Mouse (Mus musculus): Measurements from ENCODE around the gene Il2rb.

Gene Il2rb

GRCm38 (mm10) chr15:78480991-78481390 is 14.1 kb downstream of the Il2rb start:
- DNase-seq, result no peak

GRCm38 (mm10) chr15:78480111-78480510 is 15.0 kb downstream of the Il2rb start:
- no peak for DNase-seq

GRCm38 (mm10) chr15:78479470-78479869 is 15.6 kb downstream of the Il2rb start:
- no peak for DNase-seq

GRCm38 (mm10) chr15:78478073-78478472 is 17.0 kb downstream of the Il2rb start:
- DNase-seq, result no peak

- DNase-seq, result no peak
These were observed 18.2 kb downstream of the Il2rb start for GRCm38 (mm10) chr15:78476878-78477277.

GRCm38 (mm10) chr15:78475604-78476031 is 19.5 kb downstream of the Il2rb start:
- DNase-seq, result no peak

- DNase-seq, result no peak
These were observed 21.6 kb downstream of the Il2rb start for GRCm38 (mm10) chr15:78473442-78473841.

- no peak for DNase-seq
These were observed 23.2 kb downstream of the Il2rb start for GRCm38 (mm10) chr15:78471902-78472301.

- no peak for DNase-seq
These were observed 24.4 kb downstream of the Il2rb start for GRCm38 (mm10) chr15:78470495-78471276.

- no peak for DNase-seq
These were observed 26.6 kb downstream of the Il2rb start, which contains the start of gene Tmprss6 for GRCm38 (mm10) chr15:78468379-78468937. Gene Tmprss6 (minus strand): TSS chr15:78468634.

- DNase-seq, result no peak
These were observed 27.5 kb downstream of the Il2rb start for GRCm38 (mm10) chr15:78467570-78467969.

- no peak for DNase-seq
These were observed 28.3 kb downstream of the Il2rb start for GRCm38 (mm10) chr15:78466809-78467208.

GRCm38 (mm10) chr15:78462981-78463380 is 32.1 kb downstream of the Il2rb start:
- no peak for DNase-seq

- DNase-seq, result no peak
These were observed 37.9 kb downstream of the Il2rb start for GRCm38 (mm10) chr15:78457193-78457592.

GRCm38 (mm10) chr15:78456051-78456450 is 39.0 kb downstream of the Il2rb start:
- DNase-seq, result no peak

- DNase-seq, result no peak
These were observed 39.9 kb downstream of the Il2rb start for GRCm38 (mm10) chr15:78455168-78455567.

- DNase-seq, result no peak
These were observed 42.1 kb downstream of the Il2rb start for GRCm38 (mm10) chr15:78452929-78453328.

GRCm38 (mm10) chr15:78451201-78451600 is 43.9 kb downstream of the Il2rb start:
- no peak for DNase-seq

- DNase-seq, result no peak
These were observed 44.7 kb downstream of the Il2rb start for GRCm38 (mm10) chr15:78450419-78450768.

- DNase-seq, result no peak
These were observed 45.2 kb downstream of the Il2rb start for GRCm38 (mm10) chr15:78449694-78450418.

- no peak for DNase-seq
These were observed 45.9 kb downstream of the Il2rb start for GRCm38 (mm10) chr15:78449131-78449530.

- DNase-seq, result peak; percentile 92
These were observed 47.1 kb downstream of the Il2rb start for GRCm38 (mm10) chr15:78447746-78448535.

GRCm38 (mm10) chr15:78447121-78447520 is 48.0 kb downstream of the Il2rb start:
- no peak for DNase-seq

All from cerebellum, adult 11 months (tissue).